Mouse (Mus musculus) intestine, postnatal 0 days (tissue): Measurements from ENCODE around the gene Notch1. TPM values are rescaled to one million over a fixed set of nuclear protein-coding genes. Genes with fewer than 3 reads are reported as not detected.

Experiments
- ATAC-seq: fragments of 200-750 bp; cut with Nextera tagmentation; 2 replicates; pipeline ENCODE4 v1.8.0; 2017; ENCODE audit warnings: mild to moderate bottlenecking, moderate TSS enrichment, moderate library complexity
- H3K27ac ChIP-seq: fragments of 300-500 bp; sonication (generic); 2 replicates; pipeline ENCODE4 v1.5.1; 2014; ENCODE audit warnings: mild to moderate bottlenecking, low read depth, low read length, moderate library complexity
- H3K27me3 ChIP-seq: fragments of 300-500 bp; sonication (generic); replicated peaks from 2 replicates; pipeline ENCODE4 v1.6.1; 2014; ENCODE audit warnings: low read length, mixed read lengths; ENCODE audit not compliant: control insufficient read depth, insufficient read depth
- H3K36me3 ChIP-seq: fragments of 300-500 bp; sonication (generic); 2 replicates; pipeline ENCODE4 v1.6.1; 2014; ENCODE audit warnings: mild to moderate bottlenecking, moderate library complexity; ENCODE audit not compliant: control insufficient read depth, insufficient read depth
- H3K4me1 ChIP-seq: fragments of 300-500 bp; sonication (generic); replicated peaks from 2 replicates; pipeline ENCODE4 v1.6.1; 2014; ENCODE audit warnings: antibody characterized with exemption, low read length, mixed read lengths; ENCODE audit not compliant: control insufficient read depth, insufficient read depth
- H3K4me2 ChIP-seq: fragments of 300-500 bp; sonication (generic); replicated peaks from 2 replicates; pipeline ENCODE4 v1.6.1; 2014; ENCODE audit warnings: low read depth, mild to moderate bottlenecking, moderate library complexity
- H3K4me3 ChIP-seq: fragments of 300-500 bp; sonication (generic); 2 replicates; pipeline ENCODE4 v1.5.1; 2014; ENCODE audit warnings: low read depth, low read length
- H3K9ac ChIP-seq: fragments of 300-500 bp; sonication (generic); 2 replicates; pipeline ENCODE4 v1.6.1; 2014; ENCODE audit warnings: mild to moderate bottlenecking, low read depth, low read length
- H3K9me3 ChIP-seq: fragments of 300-500 bp; sonication (generic); 2 replicates; pipeline ENCODE4 v1.6.1; 2016; ENCODE audit warnings: mixed run types; ENCODE audit not compliant: control insufficient read depth
- CTCF ChIP-seq: sonication (generic); IDR thresholded peaks from 2 replicates; pipeline ENCODE4 v1.5.1; 2016; ENCODE audit warnings: low read depth, mild to moderate bottlenecking, control low read depth, antibody characterized with exemption, moderate library complexity
- WGBS: fragments of 180-500 bp; shearing (Covaris S2); extraction: QIAGEN DNeasy Blood & Tissue Kit; methylation state at CpG from one replicate; pipeline ENCODE4 v1.1.7; 2014; 5-methylcytosine and 5-hydroxymethylcytosine counted together
- polyA plus RNA-seq: library from polyadenylated mRNA; unstranded; fragments of >200 nt; fragmentation: Nextera tagmentation; extraction: Ambion mirVana; gene quantifications from 2 replicates; pipeline ENCODE4 v1.2.1, GENCODE M21; 2015

Notch1 gene
- polyA plus RNA-seq, 1 experiment from 2014 or later, result 3.6 TPM

DNA sequence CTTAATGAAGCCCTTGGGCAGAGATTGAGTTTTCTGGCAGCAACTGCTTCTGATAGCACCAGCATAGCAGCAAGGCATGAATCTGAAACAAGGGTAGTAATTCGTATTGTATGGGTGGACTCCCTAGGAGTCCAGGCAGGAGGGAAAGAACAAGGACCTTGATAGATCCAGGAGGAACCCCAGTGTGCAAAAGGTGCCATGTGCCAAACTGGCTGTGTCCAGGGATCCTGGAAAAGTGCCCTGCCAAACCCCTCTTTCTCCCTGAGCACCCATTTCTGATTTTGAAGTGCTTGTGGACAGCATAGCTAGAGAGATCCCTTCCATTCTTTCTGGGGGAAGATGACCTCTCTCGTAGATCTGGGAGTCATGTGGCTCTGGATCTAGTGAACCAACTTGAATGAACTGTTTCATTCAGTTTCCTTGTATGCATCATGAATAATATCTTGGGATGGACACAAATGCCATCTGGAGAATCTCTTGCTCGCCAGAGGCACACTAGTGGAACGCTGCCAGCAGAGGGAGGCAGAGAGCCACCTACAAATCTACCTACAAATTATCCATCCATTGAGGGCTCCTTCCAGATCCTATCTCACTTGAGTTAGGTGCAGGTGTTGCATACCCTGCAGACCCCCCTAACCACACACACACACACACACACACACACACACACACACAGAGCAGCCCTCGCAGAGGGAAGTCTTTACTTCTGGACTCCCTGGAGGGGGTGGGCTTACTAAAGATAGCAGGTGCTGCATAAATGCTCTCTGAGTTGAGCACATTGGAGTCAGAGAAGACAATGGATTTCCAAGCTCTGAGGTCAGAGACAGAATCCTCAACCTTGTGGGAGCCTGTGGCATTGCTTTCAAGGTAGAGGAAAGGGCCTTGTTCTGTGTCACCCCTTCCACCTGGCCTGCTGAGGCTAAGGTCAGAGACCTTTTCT, 67.1 kb downstream of the Notch1 start:
- Histone ChIP-seq H3K4me3 (no peak overlapping the region), H3K27me3 (no peaks in the 10 kb centered on the region), H3K9ac (no peak overlapping the region), H3K4me1 (peaks cover 6% of the 10 kb centered on the region), H3K36me3 (0 out of 2 replicates have a peak, but pooled peaks cover 6% of the 10 kb centered on the region), H3K27ac (no peak overlapping the region), H3K9me3 (no peaks in the 10 kb centered on the region), H3K4me2 (no peak overlapping the region)
- peak; percentile 92 for TF ChIP-seq CTCF
- 19% methylated on average over 5 of the region's 5 CpGs for WGBS
- no peak for ATAC-seq

DNA sequence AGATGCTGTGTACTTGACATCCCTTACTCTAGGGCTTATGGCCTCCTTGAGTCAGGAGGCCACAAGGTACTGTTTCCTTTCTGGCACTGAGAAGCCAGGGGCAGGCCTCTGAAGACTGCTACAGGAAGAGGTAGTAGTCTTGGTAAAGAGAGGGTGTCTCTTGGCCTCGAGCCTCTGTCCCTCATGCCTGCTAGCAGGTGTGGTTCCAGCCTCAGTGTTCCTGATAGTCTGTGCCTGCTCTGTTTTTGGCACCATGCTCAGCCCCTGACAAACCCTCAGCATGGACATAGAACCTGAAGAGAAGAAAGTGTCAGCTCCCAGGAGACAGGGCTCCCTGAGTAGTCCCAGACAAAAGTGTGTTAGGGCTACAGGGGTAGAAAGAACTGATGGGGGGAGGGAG, 69.0 kb downstream of the Notch1 start:
- WGBS, result 81% methylated on average over 1 of the region's 1 CpGs
- H3K9ac ChIP-seq, result no peak overlapping the region
- no peak overlapping the region for H3K27ac ChIP-seq
- H3K4me1 ChIP-seq, result peaks cover 10% of the 10 kb centered on the region
- H3K4me3 ChIP-seq, result no peak overlapping the region
- H3K36me3 ChIP-seq, result 0 out of 2 replicates have a peak, but pooled peaks cover 3% of the 10 kb centered on the region
- no peak for ATAC-seq
- no peak for TF ChIP-seq CTCF
- H3K9me3 ChIP-seq, result no peaks in the 10 kb centered on the region
- no peak overlapping the region for H3K4me2 ChIP-seq
- H3K27me3 ChIP-seq, result no peaks in the 10 kb centered on the region

- H3K4me2 ChIP-seq, result peak overlapping the region; percentile 89
- ATAC-seq, result no peak
These were observed 69.8 kb downstream of the Notch1 start for GRCm38 (mm10) chr2:26446671-26447070.

DNA sequence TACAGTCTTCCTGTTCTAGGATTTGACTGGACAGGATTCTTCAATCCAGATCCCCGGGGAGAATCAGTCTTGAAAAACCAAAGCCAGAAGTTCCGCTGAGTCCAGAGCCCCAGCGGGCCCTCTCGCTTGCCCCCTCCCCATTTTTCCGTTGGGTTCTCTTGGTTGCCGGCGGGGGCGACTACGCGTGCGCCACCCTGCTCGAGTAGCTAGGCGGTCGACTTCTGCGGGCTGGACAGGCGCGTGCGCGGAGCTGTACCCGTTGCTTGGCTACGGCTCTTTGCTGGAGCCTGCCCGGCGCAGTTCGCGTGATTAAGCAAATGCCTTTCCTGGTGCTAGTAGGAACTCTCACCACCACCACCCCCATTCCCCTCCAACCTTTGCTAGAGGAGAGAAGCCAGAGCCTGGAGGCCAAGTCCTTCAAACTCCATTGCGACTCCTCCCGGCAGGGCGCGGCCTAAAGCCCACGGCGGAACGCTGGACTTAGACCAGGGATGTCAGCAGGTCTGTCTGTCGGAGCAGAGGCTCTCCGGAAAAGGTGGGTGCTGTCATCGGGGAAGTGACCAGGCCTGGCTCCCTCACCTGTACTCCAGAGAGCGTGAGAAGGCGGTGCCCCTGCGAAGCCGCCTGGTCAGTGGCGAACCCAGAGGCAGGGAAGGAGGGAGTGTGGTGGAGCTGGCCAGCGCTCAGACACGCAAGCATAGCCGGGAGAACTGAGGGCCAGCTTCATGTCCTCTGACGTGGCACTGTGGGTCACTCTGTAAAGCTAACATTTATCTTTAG, 70.6 kb downstream of the Notch1 start:
- peak overlapping the region; percentile 93 for H3K4me3 ChIP-seq
- H3K36me3 ChIP-seq, result peaks cover 17% of the 10 kb centered on the region
- ATAC-seq, result peak; percentile 83
- H3K9ac ChIP-seq, result peak overlapping the region; percentile 45
- H3K27me3 ChIP-seq, result no peaks in the 10 kb centered on the region
- H3K4me2 ChIP-seq, result peak overlapping the region; percentile 89
- under 1% methylated on average over 44 of the region's 44 CpGs for WGBS
- peak overlapping the region; percentile 96 for H3K27ac ChIP-seq
- H3K9me3 ChIP-seq, result no peaks in the 10 kb centered on the region
- peaks cover 10% of the 10 kb centered on the region for H3K4me1 ChIP-seq
- TF ChIP-seq CTCF, result peak; percentile 46; the same call in 1 of the 2 replicates

More at GRCm38 (mm10) chr2:26446671-26447070, 69.8 kb downstream of the Notch1 start:
- 83% methylated on average over 4 of the region's 4 CpGs for WGBS
- TF ChIP-seq CTCF, result no peak
- H3K27me3 ChIP-seq, result no peaks in the 10 kb centered on the region
- H3K4me3 ChIP-seq, result peak overlapping the region; percentile 93
- no peaks in the 10 kb centered on the region for H3K9me3 ChIP-seq
- peak overlapping the region; percentile 96; the same call in 1 of the 2 replicates for H3K27ac ChIP-seq
- H3K36me3 ChIP-seq, result peaks cover 9% of the 10 kb centered on the region; the same call in 1 of the 2 replicates
- peaks cover 10% of the 10 kb centered on the region for H3K4me1 ChIP-seq
- peak overlapping the region; percentile 45 for H3K9ac ChIP-seq

DNA sequence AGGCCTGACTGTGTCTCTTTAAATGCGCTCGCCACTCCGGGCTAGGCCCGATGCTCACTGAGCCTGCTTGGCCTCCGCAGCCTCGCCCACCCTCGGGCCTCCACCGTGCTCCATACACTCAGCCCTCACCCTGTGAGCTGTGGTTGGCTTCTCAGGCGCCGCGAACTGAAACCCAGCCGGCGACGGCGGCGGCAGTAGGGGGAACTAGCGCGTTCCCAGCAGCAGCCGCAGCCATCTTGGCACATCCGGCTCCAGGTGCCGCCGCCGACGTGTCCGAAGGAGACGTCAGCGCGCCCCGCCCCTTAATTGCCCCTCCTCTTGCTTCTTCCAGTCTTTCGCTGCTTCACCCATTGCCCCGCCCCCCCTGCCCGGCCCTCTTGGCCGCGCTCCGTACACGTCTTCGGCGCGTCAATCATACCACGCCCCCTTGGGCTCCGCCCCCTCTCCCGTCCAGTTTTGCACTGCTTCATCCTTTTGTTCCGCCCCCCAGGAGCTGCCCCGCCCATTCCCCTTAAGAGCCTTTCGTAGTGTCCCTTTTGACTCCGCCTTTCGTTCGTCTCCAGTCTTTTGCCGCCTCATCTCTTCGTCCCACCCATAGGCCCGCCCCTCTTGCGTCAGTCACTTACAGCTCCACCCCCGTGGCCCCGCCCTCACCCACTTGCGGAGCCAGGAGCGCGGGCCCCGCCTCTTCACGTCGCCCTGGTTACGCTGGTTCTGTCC, 71.4 kb downstream of the Notch1 start, which contains the start of gene Sec16a:
Gene Sec16a (minus strand): TSS at position 271 of the 720 bp plus-strand sequence.
- H3K27ac ChIP-seq, result peak within 1 kb of the TSS; percentile 96
- peaks cover 10% of the 10 kb centered on the region for H3K4me1 ChIP-seq
- WGBS, result under 1% methylated on average over 61 of the region's 61 CpGs
- H3K36me3 ChIP-seq, result peaks cover 23% of the 10 kb centered on the region
- peak within 1 kb of the TSS; percentile 89 for H3K4me2 ChIP-seq
- no peaks in the 10 kb centered on the region for H3K27me3 ChIP-seq
- peak within 1 kb of the TSS; percentile 93 for H3K4me3 ChIP-seq
- peak; percentile 44 for TF ChIP-seq CTCF
- H3K9ac ChIP-seq, result peak within 1 kb of the TSS; percentile 91
- peak; percentile 90 for ATAC-seq
- H3K9me3 ChIP-seq, result no peaks in the 10 kb centered on the region
